Mouse (Mus musculus) hindbrain, postnatal 0 days (tissue): ENCODE measurements around the gene Ahcyl1. TPM values are rescaled to one million over a fixed set of nuclear protein-coding genes. Genes with fewer than 3 reads are reported as not detected.

Experiments used
- ATAC-seq: fragments of 200-750 bp; cut with Nextera tagmentation; 2 replicates; pipeline ENCODE4 v1.8.0; 2017; ENCODE audit warnings: mild to moderate bottlenecking, moderate TSS enrichment, moderate library complexity
- DNase-seq: peaks from one replicate; pipeline ENCODE4 v3.0.0-alpha.2; 2015; ENCODE audit warnings: low spot score
- H3K27ac ChIP-seq: fragments of 300-500 bp; sonication (generic); 2 replicates; pipeline ENCODE4 v1.5.1; 2014; ENCODE audit warnings: mild to moderate bottlenecking
- H3K27me3 ChIP-seq: fragments of 300-500 bp; sonication (generic); 2 replicates; pipeline ENCODE4 v1.6.1; 2014; ENCODE audit warnings: low read length, mixed read lengths; ENCODE audit not compliant: insufficient read depth
- H3K36me3 ChIP-seq: fragments of 300-500 bp; sonication (generic); 2 replicates; pipeline ENCODE4 v1.6.1; 2014; ENCODE audit warnings: low read length, mixed read lengths; ENCODE audit not compliant: insufficient read depth
- H3K4me1 ChIP-seq: fragments of 300-500 bp; sonication (generic); 2 replicates; pipeline ENCODE4 v1.6.1; 2014; ENCODE audit warnings: antibody characterized with exemption, low read length, mixed read lengths; ENCODE audit not compliant: insufficient read depth
- H3K4me2 ChIP-seq: fragments of 300-500 bp; sonication (generic); 2 replicates; pipeline ENCODE4 v1.6.1; 2014; ENCODE audit warnings: low read depth, mild to moderate bottlenecking, low read length, moderate library complexity, mixed read lengths
- H3K4me3 ChIP-seq: fragments of 300-500 bp; sonication (generic); 2 replicates; pipeline ENCODE4 v1.5.1; 2014; ENCODE audit warnings: low read length
- H3K9ac ChIP-seq: fragments of 300-500 bp; sonication (generic); replicated peaks from 2 replicates; pipeline ENCODE4 v1.6.1; 2014; ENCODE audit warnings: mild to moderate bottlenecking, low read length, moderate library complexity, mixed read lengths
- H3K9me3 ChIP-seq: fragments of 300-500 bp; sonication (generic); 2 replicates; pipeline ENCODE4 v1.6.1; 2016; ENCODE audit warnings: low read length, mixed read lengths
- CTCF ChIP-seq: IDR thresholded peaks from 2 replicates; pipeline ENCODE4 v1.5.1; 2016; ENCODE audit warnings: antibody characterized with exemption, control low read depth, low read depth
- WGBS: fragments of 180-500 bp; shearing (Covaris S2); extraction: QIAGEN DNeasy Blood & Tissue Kit; methylation state at CpG from one replicate; pipeline ENCODE4 v1.1.7; 2014; 5-methylcytosine and 5-hydroxymethylcytosine counted together
- polyA plus RNA-seq: library from polyadenylated mRNA; unstranded; fragments of >200 nt; fragmentation: Nextera tagmentation; extraction: Ambion mirVana; gene quantifications from 2 replicates; pipeline ENCODE4 v1.2.1, GENCODE M21; 2015
- total RNA-seq: library from RNA; depleted of rRNA; stranded (reverse); fragments of >200 nt; gene quantifications from 2 replicates; pipeline ENCODE4 v1.2.3, GENCODE M21; 2014

Ahcyl1 gene
- total and polyA plus RNA-seq, 2 experiments from 2014 or later, result 55.3 to 122 TPM

DNA sequence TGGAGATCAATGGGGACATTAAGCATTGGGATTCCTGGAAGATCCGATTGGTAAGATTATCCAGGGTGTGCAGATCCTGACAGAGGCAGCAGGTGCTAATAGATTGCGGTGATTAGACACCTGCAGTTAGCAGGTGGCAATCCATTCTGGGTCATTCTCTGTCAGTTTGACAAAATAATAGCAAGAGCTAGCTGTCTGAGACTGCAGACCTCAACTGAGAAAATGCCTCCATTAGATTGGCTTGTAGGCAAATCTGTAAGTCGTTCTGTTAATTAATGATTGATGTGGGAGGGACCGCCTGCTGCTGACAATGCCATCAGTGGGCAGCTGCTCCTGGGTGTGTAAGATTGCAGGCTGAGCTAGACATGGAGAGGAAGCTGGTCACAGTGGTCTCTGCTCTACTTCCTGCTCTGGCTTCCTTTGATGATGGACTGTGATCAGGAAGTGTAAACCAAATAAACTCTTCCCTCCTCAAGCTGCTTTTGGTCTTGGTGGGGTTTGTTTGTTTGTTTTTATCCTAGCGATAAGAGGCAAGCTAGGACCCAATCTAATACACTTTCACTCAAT lies 58.7 kb downstream of the Ahcyl1 start:
- DNase-seq, result no peak
- Histone ChIP-seq H3K4me1 (no peaks in the 10 kb centered on the region), H3K27me3 (no peaks in the 10 kb centered on the region), H3K9ac (no peak overlapping the region), H3K36me3 (no peaks in the 10 kb centered on the region), H3K4me2 (no peak overlapping the region), H3K9me3 (no peaks in the 10 kb centered on the region), H3K4me3 (no peak overlapping the region), H3K27ac (no peak overlapping the region)
- no peak for TF ChIP-seq CTCF
- 48% methylated on average over 5 of the region's 5 CpGs for WGBS
- no peak for ATAC-seq

DNA sequence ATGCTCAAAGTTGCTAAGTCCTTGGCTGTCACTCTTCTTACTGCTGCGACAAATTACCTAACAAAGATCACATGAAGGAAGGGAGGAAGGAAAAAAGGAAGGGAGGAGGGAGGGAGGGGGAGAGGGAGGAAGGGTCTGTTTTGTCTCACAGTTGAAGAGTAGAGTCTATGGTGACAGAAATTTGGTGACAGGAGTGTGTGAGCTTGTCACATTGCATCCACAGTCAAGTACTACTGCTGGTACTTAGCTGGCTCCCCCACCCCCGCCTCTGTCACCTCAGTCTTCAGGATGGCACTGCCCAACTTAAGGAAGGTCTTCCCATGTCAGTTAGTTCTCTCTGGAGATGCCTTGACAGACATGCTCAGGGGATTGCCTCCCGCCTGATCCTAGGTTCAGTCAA lies 60.1 kb downstream of the Ahcyl1 start:
- no peaks in the 10 kb centered on the region for H3K9me3 ChIP-seq
- no peaks in the 10 kb centered on the region for H3K36me3 ChIP-seq
- 73% methylated on average over 3 of the region's 3 CpGs for WGBS
- no peaks in the 10 kb centered on the region for H3K4me1 ChIP-seq
- H3K4me3 ChIP-seq, result no peak overlapping the region
- TF ChIP-seq CTCF, result no peak
- no peak overlapping the region for H3K4me2 ChIP-seq
- ATAC-seq (no peak), DNase-seq (no peak)
- H3K27ac ChIP-seq, result no peak overlapping the region
- H3K27me3 ChIP-seq, result no peaks in the 10 kb centered on the region
- H3K9ac ChIP-seq, result no peak overlapping the region

DNA sequence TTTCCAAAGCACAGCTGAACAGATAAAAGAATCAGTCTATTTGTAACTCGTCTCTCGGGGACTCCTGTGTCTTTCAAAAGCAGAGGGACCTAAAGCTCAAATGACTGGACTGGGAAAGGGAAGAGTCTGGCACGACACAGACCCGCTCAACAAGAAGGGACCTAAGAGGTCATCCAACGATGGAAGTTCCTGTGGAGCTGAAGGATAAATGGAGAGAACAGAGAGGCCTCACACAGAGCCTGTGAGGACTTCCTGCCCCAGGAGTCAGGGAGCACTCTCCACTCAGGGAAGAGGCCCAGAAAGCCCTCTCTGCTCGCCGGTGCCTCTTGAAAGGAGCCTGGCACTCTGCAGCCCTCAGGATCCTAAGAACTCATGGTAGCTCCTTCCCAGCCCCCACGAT lies 60.5 kb downstream of the Ahcyl1 start:
- Histone ChIP-seq H3K9ac (no peak overlapping the region), H3K27me3 (no peaks in the 10 kb centered on the region), H3K4me2 (no peak overlapping the region), H3K27ac (no peak overlapping the region), H3K36me3 (no peaks in the 10 kb centered on the region), H3K4me3 (no peak overlapping the region), H3K9me3 (no peaks in the 10 kb centered on the region), H3K4me1 (no peaks in the 10 kb centered on the region)
- no peak for TF ChIP-seq CTCF
- WGBS, result 56% methylated on average over 8 of the region's 8 CpGs
- ATAC-seq (no peak), DNase-seq (no peak)

DNA sequence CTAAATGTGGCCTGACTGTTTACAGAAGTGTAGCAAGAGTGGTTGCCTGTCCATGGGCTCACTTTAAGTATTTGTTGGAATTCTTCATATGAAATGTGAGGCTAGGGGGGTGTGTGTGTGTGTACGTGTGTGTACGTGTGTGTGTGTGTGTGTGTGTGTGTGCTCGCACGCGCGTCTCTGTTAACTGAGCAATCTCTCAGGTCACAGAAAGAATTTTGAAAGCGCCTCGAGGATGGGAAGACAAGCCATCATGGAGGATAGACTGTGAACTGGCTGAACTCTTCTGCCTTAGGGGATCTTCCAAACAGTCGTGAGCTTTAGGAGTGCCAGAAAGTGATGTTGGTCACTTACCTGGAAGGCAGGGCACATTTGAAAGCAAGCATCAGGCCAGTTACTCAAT lies 62.5 kb downstream of the Ahcyl1 start:
- ATAC-seq, result no peak
- TF ChIP-seq CTCF, result no peak
- no peak for DNase-seq
- no peaks in the 10 kb centered on the region for H3K27me3 ChIP-seq
- H3K27ac ChIP-seq, result no peak overlapping the region
- no peaks in the 10 kb centered on the region for H3K4me1 ChIP-seq
- H3K36me3 ChIP-seq, result 0 out of 2 replicates have a peak, but pooled peaks cover 1% of the 10 kb centered on the region
- H3K9ac ChIP-seq, result no peak overlapping the region
- H3K9me3 ChIP-seq, result no peaks in the 10 kb centered on the region
- H3K4me2 ChIP-seq, result no peak overlapping the region
- WGBS, result 92% methylated on average over 9 of the region's 9 CpGs
- H3K4me3 ChIP-seq, result no peak overlapping the region

DNA sequence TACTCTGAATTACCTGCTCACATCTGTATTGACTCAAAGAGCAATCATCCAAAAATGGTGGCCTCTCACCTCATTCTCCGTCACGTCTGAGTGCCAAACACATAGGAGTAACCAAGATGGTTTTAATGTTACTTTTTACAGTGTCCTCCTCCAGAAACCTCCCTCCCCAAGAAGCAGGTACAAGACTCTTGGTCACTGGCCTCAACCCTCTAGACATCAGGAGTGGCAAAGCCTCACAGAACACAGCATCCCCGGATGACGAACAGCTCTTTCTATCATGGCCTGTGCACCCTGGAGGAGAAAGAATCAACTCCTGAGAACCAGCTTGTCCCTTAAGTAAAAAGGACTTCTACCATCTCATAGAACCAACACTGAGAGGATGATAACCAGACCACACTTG lies 63.6 kb downstream of the Ahcyl1 start:
- TF ChIP-seq CTCF, result no peak
- ATAC-seq (no peak), DNase-seq (no peak)
- H3K4me3 ChIP-seq, result no peak overlapping the region
- H3K36me3 ChIP-seq, result 0 out of 2 replicates have a peak, but pooled peaks cover 6% of the 10 kb centered on the region
- H3K4me1 ChIP-seq, result no peaks in the 10 kb centered on the region
- H3K4me2 ChIP-seq, result no peak overlapping the region
- WGBS, result 92% methylated on average over 4 of the region's 4 CpGs
- no peaks in the 10 kb centered on the region for H3K27me3 ChIP-seq
- H3K9ac ChIP-seq, result no peak overlapping the region
- H3K9me3 ChIP-seq, result no peaks in the 10 kb centered on the region
- H3K27ac ChIP-seq, result no peak overlapping the region

DNA sequence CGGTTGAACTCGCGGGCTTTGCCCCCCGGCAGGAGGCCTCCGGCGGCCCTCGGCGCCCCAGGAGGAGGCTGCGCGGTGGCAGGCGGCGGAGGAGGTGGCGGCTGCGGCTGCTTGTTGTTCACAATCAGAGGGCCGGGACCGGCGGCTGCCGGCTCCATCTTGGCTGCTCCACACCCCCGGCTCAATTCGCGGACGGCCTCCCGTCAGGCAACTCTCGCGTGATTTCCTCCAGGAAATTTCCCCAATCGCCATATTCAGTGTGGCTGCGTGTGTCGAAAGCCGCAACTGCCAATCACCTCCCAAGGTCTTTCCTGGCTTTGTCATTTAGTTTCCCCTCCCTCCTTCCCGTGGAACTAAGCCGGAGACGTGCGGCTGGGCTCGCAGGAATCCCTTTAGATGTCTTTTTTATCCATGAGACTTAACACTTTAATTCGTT lies 64.8 kb downstream of the Ahcyl1 start, which contains the start of gene Strip1:
Strip1 (minus strand) TSS at position 172 of the 436 bp plus-strand sequence.
- no peak for TF ChIP-seq CTCF
- Histone ChIP-seq H3K9ac (peak within 1 kb of the TSS; percentile 94), H3K4me2 (peak within 1 kb of the TSS; percentile 80), H3K4me3 (peak within 1 kb of the TSS; percentile 76), H3K27me3 (no peaks in the 10 kb centered on the region), H3K9me3 (no peaks in the 10 kb centered on the region), H3K36me3 (peaks cover 15% of the 10 kb centered on the region; the same call in 1 of the 2 replicates), H3K27ac (peak within 1 kb of the TSS; percentile 98), H3K4me1 (no peaks in the 10 kb centered on the region)
- 2% methylated on average over 35 of the region's 35 CpGs for WGBS
- peak; percentile 97 for ATAC-seq
- peak; percentile 98 for DNase-seq
